8 mouse cellular contexts compared by ENCODE assay signal in genomic region chr7:126474486-126474955, GRCm38 (mm10). TPM values are rescaled to one million over a fixed set of nuclear protein-coding genes. Genes with fewer than 3 reads are reported as not detected.
DNase-seq lines count a peak whose midpoint lies in the region; ATAC-seq and TF ChIP-seq lines count a peak whose summit lies in the region.

No protein-coding gene starts in this region.

- H3K9me3 ChIP-seq in forebrain, embryonic 11.5 days (ENCODE audit: control insufficient read depth, low read length): no peaks in the 10 kb centered on the region
- H3K9me3 ChIP-seq in kidney, embryonic 16.5 days (ENCODE audit: low read length): no peaks in the 10 kb centered on the region

- H3K4me3 ChIP-seq in forebrain, embryonic 11.5 days (ENCODE audit: low read depth, low read length): peak overlapping the region; percentile 92
- peak overlapping the region; percentile 91 for H3K4me3 ChIP-seq in kidney, embryonic 16.5 days (ENCODE audit: low read length)
- H3K4me3 ChIP-seq in myocyte: peak overlapping the region; percentile 90

- ATAC-seq in forebrain, embryonic 11.5 days (replicated peaks; ENCODE audit: low FRiP score): peak; percentile 62
- ATAC-seq in kidney, embryonic 16.5 days (ENCODE audit: low FRiP score, low TSS enrichment): peak; percentile 58
- ATAC-seq in erythroid progenitor cell, adult 5-6 weeks (replicated peaks; ENCODE audit: low FRiP score, poor library complexity, severe bottlenecking): no peak

- H3K36me3 ChIP-seq in forebrain, embryonic 11.5 days (ENCODE audit: control insufficient read depth, insufficient read depth, low read length): peaks cover 6% of the 10 kb centered on the region; the same call in 1 of the 2 replicates
- peaks cover 23% of the 10 kb centered on the region for H3K36me3 ChIP-seq in kidney, embryonic 16.5 days (ENCODE audit: insufficient read depth, low read length)
- peaks cover 15% of the 10 kb centered on the region for H3K36me3 ChIP-seq in myocyte (ENCODE audit: control insufficient read depth, insufficient read depth)

- H3K27ac ChIP-seq in forebrain, embryonic 11.5 days (ENCODE audit: low read depth, low read length): peak overlapping the region; percentile 91
- H3K27ac ChIP-seq in kidney, embryonic 16.5 days (ENCODE audit: low read length): peak overlapping the region; percentile 96

- peak overlapping the region; percentile 88 for H3ac ChIP-seq in myocyte (ENCODE audit: control insufficient read depth, insufficient read length)

- 1% methylated on average over 27 of the region's 27 CpGs for WGBS in forebrain, embryonic 11.5 days
- under 1% methylated on average over 26 of the region's 27 CpGs for WGBS in kidney, embryonic 16.5 days

- peak; percentile 17 to 29 for DNase-seq in left cerebral cortex, adult 18-20 months (ENCODE audit: low spot score in 2 of 2)
- no peak for DNase-seq in left cerebral cortex, adult 9 months (ENCODE audit: low spot score in 2 of 2)
- DNase-seq in Muller cell, postnatal 12 days (ENCODE audit: inconsistent ontology term): peak; percentile 79
- DNase-seq in forebrain, embryonic 11.5 days (ENCODE audit: low spot score): no peak
- no peak for DNase-seq in layer of hippocampus, postnatal 36 days

- no peaks in the 10 kb centered on the region for H3K27me3 ChIP-seq in forebrain, embryonic 11.5 days (ENCODE audit: control insufficient read depth, insufficient read depth, low read length)
- H3K27me3 ChIP-seq in kidney, embryonic 16.5 days (ENCODE audit: insufficient read depth, low read length): no peaks in the 10 kb centered on the region
- H3K27me3 ChIP-seq in myocyte (ENCODE audit: control insufficient read depth, insufficient read depth, insufficient read length): no peaks in the 10 kb centered on the region

- peak; percentile 56 for TF ChIP-seq POLR2A in myocyte (IDR thresholded peaks at IDR 0.05; ENCODE audit: insufficient read length, low read depth)

- H3K4me2 ChIP-seq in forebrain, embryonic 11.5 days (ENCODE audit: low read depth, low read length, severe bottlenecking): peak overlapping the region; percentile 88
- H3K4me2 ChIP-seq in kidney, embryonic 16.5 days (replicated peaks; ENCODE audit: low read depth, low read length): peak overlapping the region; percentile 85
- H3K4me2 ChIP-seq in myocyte (ENCODE audit: low read depth): peak overlapping the region; percentile 75

- peaks cover 6% of the 10 kb centered on the region; the same call in 1 of the 2 replicates for H3K4me1 ChIP-seq in forebrain, embryonic 11.5 days (replicated peaks; ENCODE audit: control insufficient read depth, insufficient read depth, low read length)
- peaks cover 20% of the 10 kb centered on the region for H3K4me1 ChIP-seq in kidney, embryonic 16.5 days (ENCODE audit: insufficient read depth, low read length)

- peak overlapping the region; percentile 94 for H3K9ac ChIP-seq in forebrain, embryonic 11.5 days (ENCODE audit: low read length)
- H3K9ac ChIP-seq in kidney, embryonic 16.5 days (replicated peaks; ENCODE audit: low read length): peak overlapping the region; percentile 97

- peaks cover 32% of the 10 kb centered on the region for H3K79me2 ChIP-seq in myocyte (ENCODE audit: control insufficient read depth, insufficient read depth)

TF ChIP-seq in myocyte, 11 proteins besides CTCF, POLR2A, EP300 and RAD21:
- no peak for TF ChIP-seq CEBPB (IDR thresholded peaks at IDR 0.05; ENCODE audit: insufficient read depth, poor library complexity, severe bottlenecking)
- TF ChIP-seq POLR2AphosphoS2 (IDR thresholded peaks at IDR 0.05; ENCODE audit: insufficient read length, low read depth): peak; percentile 48
- TF ChIP-seq REST (IDR thresholded peaks at IDR 0.05; ENCODE audit: insufficient read depth, insufficient read length): no peak
- TF ChIP-seq E2F4 (IDR thresholded peaks at IDR 0.05; ENCODE audit: insufficient read depth): no peak
- TF ChIP-seq USF1 (IDR thresholded peaks at IDR 0.05; ENCODE audit: low read depth): no peak
- peak in 2 of 3 experiments; percentile 35 to 63 for TF ChIP-seq MYOD1 (IDR thresholded peaks at IDR 0.05; ENCODE audit: control insufficient read depth in 1 of 3, insufficient read length in 2 of 3, low read depth in 2 of 3)
- no peak for TF ChIP-seq SRF (IDR thresholded peaks at IDR 0.05; ENCODE audit: control insufficient read depth, insufficient read length, low read depth)
- TF ChIP-seq TCF3 (IDR thresholded peaks at IDR 0.05; ENCODE audit: insufficient read length, low read depth): no peak
- TF ChIP-seq TCF12 (IDR thresholded peaks at IDR 0.05; ENCODE audit: insufficient read depth, poor library complexity, severe bottlenecking): no peak
- TF ChIP-seq MAX (IDR thresholded peaks at IDR 0.05; ENCODE audit: low read depth): no peak
- peak in 1 of 3 experiments; percentile 59 for TF ChIP-seq MYOG (IDR thresholded peaks at IDR 0.05; ENCODE audit: control insufficient read depth in 1 of 3, insufficient read depth in 1 of 3, insufficient read length in 2 of 3, low read depth in 2 of 3)

RNA-seq across cellular contexts. Expression of gene Sh2b1, which starts 0.7 kb away (rescaled TPM):
- 10 to 100 TPM; 73.1 to 76.3 TPM for total RNA-seq in left cerebral cortex, adult 18-20 months (2021)
- 53.5 and 55.6 TPM in 2 replicates for polyA plus RNA-seq in forebrain, embryonic 11.5 days (2014; fragmentation: Nextera tagmentation; extraction: Ambion mirVana)
- 62.5 and 66.5 TPM in 2 replicates for polyA plus RNA-seq in kidney, embryonic 16.5 days (2015; fragmentation: Nextera tagmentation; extraction: Ambion mirVana)
- 58.8 TPM for polyA plus RNA-seq in myocyte (2012; fragmentation: generic; extraction: Trizol)
- total RNA-seq in layer of hippocampus, postnatal 36 days (2021): 10 to 100 TPM; 72.5 to 73.2 TPM
- total RNA-seq in erythroid progenitor cell, adult 5-6 weeks (2015; ENCODE audit: low replicate concordance): 4.7 and 12.6 TPM in 2 replicates
- 4.1 and 4.6 TPM in 2 replicates for total RNA-seq in erythroid progenitor cell, adult 5-6 weeks (2017; ENCODE audit: low replicate concordance)

RNA-seq across cellular contexts. Expression of gene Atp2a1, which starts 11.6 kb away (rescaled TPM):
- under 1 TPM; 0.12 to 0.49 TPM for total RNA-seq in left cerebral cortex, adult 18-20 months (2021)
- not detected in 2 replicates for polyA plus RNA-seq in forebrain, embryonic 11.5 days (2014; fragmentation: Nextera tagmentation; extraction: Ambion mirVana)
- polyA plus RNA-seq in kidney, embryonic 16.5 days (2015; fragmentation: Nextera tagmentation; extraction: Ambion mirVana): 7.1 and 7.8 TPM in 2 replicates
- 1,699 TPM for polyA plus RNA-seq in myocyte (2012; fragmentation: generic; extraction: Trizol)
- under 1 TPM; 0.55 to 0.63 TPM for total RNA-seq in layer of hippocampus, postnatal 36 days (2021)
- total RNA-seq in erythroid progenitor cell, adult 5-6 weeks (2015; ENCODE audit: low replicate concordance): 2.2 TPM in 1 of 2 replicates, not detected in the other
- total RNA-seq in erythroid progenitor cell, adult 5-6 weeks (2017; ENCODE audit: low replicate concordance): not detected in 2 replicates

RNA-seq across cellular contexts. Expression of gene Tufm, which starts 12.6 kb away (rescaled TPM):
- total RNA-seq in left cerebral cortex, adult 18-20 months (2021): 10 to 100 TPM; 90.5 to 94.1 TPM
- 138 and 160 TPM in 2 replicates for polyA plus RNA-seq in forebrain, embryonic 11.5 days (2014; fragmentation: Nextera tagmentation; extraction: Ambion mirVana)
- 177 and 196 TPM in 2 replicates for polyA plus RNA-seq in kidney, embryonic 16.5 days (2015; fragmentation: Nextera tagmentation; extraction: Ambion mirVana)
- polyA plus RNA-seq in myocyte (2012; fragmentation: generic; extraction: Trizol): 167 TPM
- total RNA-seq in layer of hippocampus, postnatal 36 days (2021): 10 to 100 TPM; 88.9 to 94.0 TPM
- total RNA-seq in erythroid progenitor cell, adult 5-6 weeks (2015; ENCODE audit: low replicate concordance): 23.8 and 28.1 TPM in 2 replicates
- total RNA-seq in erythroid progenitor cell, adult 5-6 weeks (2017; ENCODE audit: low replicate concordance): 10.7 and 11.6 TPM in 2 replicates

RNA-seq across cellular contexts. Expression of gene Atxn2l, which starts 28.7 kb away (rescaled TPM):
- total RNA-seq in left cerebral cortex, adult 18-20 months (2021): 100 to 1,000 TPM; 110 to 115 TPM
- 81.4 and 81.8 TPM in 2 replicates for polyA plus RNA-seq in forebrain, embryonic 11.5 days (2014; fragmentation: Nextera tagmentation; extraction: Ambion mirVana)
- 41.5 and 47.9 TPM in 2 replicates for polyA plus RNA-seq in kidney, embryonic 16.5 days (2015; fragmentation: Nextera tagmentation; extraction: Ambion mirVana)
- 104 TPM for polyA plus RNA-seq in myocyte (2012; fragmentation: generic; extraction: Trizol)
- 100 to 1,000 TPM; 113 to 134 TPM for total RNA-seq in layer of hippocampus, postnatal 36 days (2021)
- 94.7 and 95.1 TPM in 2 replicates for total RNA-seq in erythroid progenitor cell, adult 5-6 weeks (2015; ENCODE audit: low replicate concordance)
- 71.8 and 75.6 TPM in 2 replicates for total RNA-seq in erythroid progenitor cell, adult 5-6 weeks (2017; ENCODE audit: low replicate concordance)

RNA-seq across cellular contexts. Expression of gene Rabep2, which starts 46.0 kb away (rescaled TPM):
- 10 to 100 TPM; 14.0 to 14.6 TPM for total RNA-seq in left cerebral cortex, adult 18-20 months (2021)
- 23.4 and 24.8 TPM in 2 replicates for polyA plus RNA-seq in forebrain, embryonic 11.5 days (2014; fragmentation: Nextera tagmentation; extraction: Ambion mirVana)
- 36.2 and 39.0 TPM in 2 replicates for polyA plus RNA-seq in kidney, embryonic 16.5 days (2015; fragmentation: Nextera tagmentation; extraction: Ambion mirVana)
- polyA plus RNA-seq in myocyte (2012; fragmentation: generic; extraction: Trizol): 36.7 TPM
- total RNA-seq in layer of hippocampus, postnatal 36 days (2021): 10 to 100 TPM; 13.4 to 17.5 TPM
- 4.3 and 8.0 TPM in 2 replicates for total RNA-seq in erythroid progenitor cell, adult 5-6 weeks (2015; ENCODE audit: low replicate concordance)
- total RNA-seq in erythroid progenitor cell, adult 5-6 weeks (2017; ENCODE audit: low replicate concordance): 1.4 and 7.2 TPM in 2 replicates

Comparison
In these comparisons a context has a peak if more than half of its experiments do, and no peak if none do; other contexts are left out.
1. DNase-seq: peak in left cerebral cortex, adult 18-20 months (2 of 2) and Muller cell, postnatal 12 days (single experiment); none in left cerebral cortex, adult 9 months (0 of 2), forebrain, embryonic 11.5 days (single experiment) and layer of hippocampus, postnatal 36 days (0 of 2).
2. RNA of gene Sh2b1, which starts 0.7 kb away (total RNA-seq): 73.1 to 76.3 TPM in left cerebral cortex, adult 18-20 months and 72.5 to 73.2 TPM in layer of hippocampus, postnatal 36 days; 4.1 to 12.6 TPM in erythroid progenitor cell, adult 5-6 weeks; every median in the first group is over 4 times any median in the second.
3. Peak in every context shown above with its lines, with median percentiles within 50 percentile points of each other: H3K4me2 ChIP-seq and H3K4me3 ChIP-seq.